In the genomic region with DNA sequence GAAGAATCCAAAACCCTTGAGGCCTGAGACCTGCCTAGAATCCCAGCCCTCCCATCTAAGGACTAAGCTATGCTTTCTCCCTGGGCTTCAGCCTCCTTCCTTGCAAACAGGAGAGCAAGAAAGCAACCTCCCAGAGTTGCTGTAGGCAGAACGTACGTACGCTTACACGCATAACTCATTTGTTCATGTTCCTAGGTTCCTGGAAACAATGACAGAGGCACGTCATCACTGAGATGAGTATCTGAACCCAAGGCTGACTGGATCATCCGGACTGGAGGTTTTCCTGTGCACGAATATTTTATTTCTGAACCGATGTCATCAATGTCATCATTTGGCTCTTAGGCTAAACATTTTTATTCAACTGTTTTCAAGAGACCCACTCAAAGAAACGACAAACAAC, we compare ENCODE assay signal across 10 mouse cellular contexts. TPM values are rescaled to one million over a fixed set of nuclear protein-coding genes. Genes with fewer than 3 reads are reported as not detected.
A peak's percentile ranks its signal among the peaks of the same experiment; 100 is the strongest.
DNase-seq lines count a peak whose midpoint lies in the region; ATAC-seq and TF ChIP-seq lines count a peak whose summit lies in the region.
"Had no signal": no experiment of that assay in that cellular context is flagged by ENCODE, and none has a peak within 500 bp of the region (broad histone marks: within the 10 kb centered on the region; RNA-seq: fewer than 3 reads in every experiment).

No protein-coding gene starts in this region.

- no peaks in the 10 kb centered on the region for H3K27me3 ChIP-seq in heart, embryonic 12.5 days (replicated peaks)
- H3K27me3 ChIP-seq in midbrain, embryonic 14.5 days (ENCODE audit: control insufficient read depth, insufficient read depth, low read length): no peaks in the 10 kb centered on the region
- peaks cover 11% of the 10 kb centered on the region for H3K27me3 ChIP-seq in midbrain, embryonic 10.5 days (ENCODE audit: low read depth, poor library complexity, severe bottlenecking)
- H3K27me3 ChIP-seq in forebrain, postnatal 0 days (ENCODE audit: insufficient read depth, low read length): no peaks in the 10 kb centered on the region
- H3K27me3 ChIP-seq in limb, embryonic 10.5 days (ENCODE audit: low read depth, poor library complexity, severe bottlenecking): no peaks in the 10 kb centered on the region

- no peak for ATAC-seq in heart, embryonic 12.5 days (ENCODE audit: insufficient number of reproducible peaks, low FRiP score)
- no peak for ATAC-seq in midbrain, embryonic 14.5 days (ENCODE audit: low FRiP score, low TSS enrichment)
- ATAC-seq in forebrain, postnatal 0 days: no peak

- intact Hi-C loops in heart, postnatal 36 days (cut with DNase I): no loop called here

- DNase-seq in heart, postnatal 36 days: no peak
- DNase-seq in midbrain, embryonic 14.5 days: no peak
- DNase-seq in midbrain, embryonic 10.5 days (ENCODE audit: low spot score): no peak
- DNase-seq in forebrain, postnatal 0 days: no peak
- no peak for DNase-seq in limb, embryonic 10.5 days (ENCODE audit: low spot score)
- DNase-seq in kidney, adult 11 months: no peak
- DNase-seq: lung, adult 18-20 months; right cerebral cortex, postnatal 4 days; thymus, adult 18-20 months had no signal

- no peak overlapping the region for H3K27ac ChIP-seq in heart, embryonic 12.5 days (ENCODE audit: poor library complexity, severe bottlenecking)
- H3K27ac ChIP-seq in midbrain, embryonic 14.5 days (replicated peaks; ENCODE audit: low read depth, low read length): no peak overlapping the region
- no peak overlapping the region for H3K27ac ChIP-seq in midbrain, embryonic 10.5 days (replicated peaks)
- H3K27ac ChIP-seq in forebrain, postnatal 0 days (ENCODE audit: low read depth, low read length): no peak overlapping the region
- no peak overlapping the region for H3K27ac ChIP-seq in limb, embryonic 10.5 days

- H3K4me2 ChIP-seq in heart, embryonic 12.5 days: peak overlapping the region; percentile 78
- H3K4me2 ChIP-seq in midbrain, embryonic 14.5 days (ENCODE audit: low read length): peak overlapping the region; percentile 16; the same call in 1 of the 2 replicates
- peak overlapping the region; percentile 20 for H3K4me2 ChIP-seq in forebrain, postnatal 0 days (ENCODE audit: low read depth)

- 0 out of 2 replicates have a peak overlapping the region, but pooled peaks have one; percentile 16 for H3K4me3 ChIP-seq in heart, embryonic 12.5 days
- H3K4me3 ChIP-seq in midbrain, embryonic 14.5 days (replicated peaks; ENCODE audit: low read depth, low read length): no peak overlapping the region
- H3K4me3 ChIP-seq in midbrain, embryonic 10.5 days: no peak overlapping the region
- no peak overlapping the region for H3K4me3 ChIP-seq in forebrain, postnatal 0 days (ENCODE audit: low read depth, low read length)
- H3K4me3 ChIP-seq in limb, embryonic 10.5 days: no peak overlapping the region

- no peak overlapping the region; the same call in 1 of the 2 replicates for H3K9ac ChIP-seq in heart, embryonic 12.5 days
- H3K9ac ChIP-seq in midbrain, embryonic 14.5 days (replicated peaks; ENCODE audit: low read length): no peak overlapping the region
- H3K9ac ChIP-seq in forebrain, postnatal 0 days: peak overlapping the region; percentile 22; the same call in 1 of the 2 replicates

- TF ChIP-seq CTCF in forebrain, postnatal 0 days (IDR thresholded peaks at IDR 0.05; ENCODE audit: low read depth): no peak

- WGBS in heart, embryonic 12.5 days: 75% methylated on average over 9 of the region's 9 CpGs
- WGBS in midbrain, embryonic 14.5 days: 87% methylated on average over 9 of the region's 9 CpGs
- WGBS in midbrain, embryonic 10.5 days: 91% methylated on average over 9 of the region's 9 CpGs
- 71% methylated on average over 9 of the region's 9 CpGs for WGBS in forebrain, postnatal 0 days
- WGBS in limb, embryonic 10.5 days: 93% methylated on average over 9 of the region's 9 CpGs

- H3K4me1 ChIP-seq in heart, embryonic 12.5 days (replicated peaks): peaks cover 49% of the 10 kb centered on the region
- H3K4me1 ChIP-seq in midbrain, embryonic 14.5 days (ENCODE audit: control insufficient read depth, insufficient read depth, low read length): peaks cover 29% of the 10 kb centered on the region
- H3K4me1 ChIP-seq in midbrain, embryonic 10.5 days: peaks cover 61% of the 10 kb centered on the region
- peaks cover 17% of the 10 kb centered on the region for H3K4me1 ChIP-seq in forebrain, postnatal 0 days (ENCODE audit: insufficient read depth)
- H3K4me1 ChIP-seq in limb, embryonic 10.5 days: peaks cover 31% of the 10 kb centered on the region

- H3K36me3 ChIP-seq in heart, embryonic 12.5 days: no peaks in the 10 kb centered on the region
- no peaks in the 10 kb centered on the region for H3K36me3 ChIP-seq in midbrain, embryonic 14.5 days (ENCODE audit: control insufficient read depth, insufficient read depth, low read length)
- H3K36me3 ChIP-seq in midbrain, embryonic 10.5 days: no peaks in the 10 kb centered on the region
- H3K36me3 ChIP-seq in forebrain, postnatal 0 days (ENCODE audit: insufficient read depth): no peaks in the 10 kb centered on the region
- peaks cover 9% of the 10 kb centered on the region; the same call in 1 of the 2 replicates for H3K36me3 ChIP-seq in limb, embryonic 10.5 days

- no peaks in the 10 kb centered on the region for H3K9me3 ChIP-seq in heart, embryonic 12.5 days (replicated peaks)
- no peaks in the 10 kb centered on the region for H3K9me3 ChIP-seq in midbrain, embryonic 14.5 days (ENCODE audit: control insufficient read depth, low read length)
- H3K9me3 ChIP-seq in midbrain, embryonic 10.5 days (replicated peaks): no peaks in the 10 kb centered on the region
- no peaks in the 10 kb centered on the region for H3K9me3 ChIP-seq in forebrain, postnatal 0 days (ENCODE audit: low read length)
- H3K9me3 ChIP-seq in limb, embryonic 10.5 days (replicated peaks): no peaks in the 10 kb centered on the region

RNA-seq across cellular contexts. Expression of a gene that starts 2.4 kb away (rescaled TPM):
- polyA plus RNA-seq in heart, embryonic 12.5 days (2016; fragmentation: Nextera tagmentation; extraction: Ambion mirVana): 180 and 181 TPM in 2 replicates
- 1,000 to 10,000 TPM in 1 of 2 experiments, 100 to 1,000 TPM in 1; 980 to 1,055 TPM for total RNA-seq in heart, postnatal 36 days (2021)
- polyA plus RNA-seq in midbrain, embryonic 14.5 days (2014; fragmentation: Nextera tagmentation; extraction: Ambion mirVana): 72.6 and 89.3 TPM in 2 replicates
- 59.0 and 60.2 TPM in 2 replicates for polyA plus RNA-seq in midbrain, embryonic 10.5 days (2016; fragmentation: Nextera tagmentation; extraction: Ambion mirVana)
- 86.1 and 88.2 TPM in 2 replicates for total RNA-seq in forebrain, postnatal 0 days (2014; rRNA removed)
- 85.4 and 101 TPM in 2 replicates for polyA plus RNA-seq in forebrain, postnatal 0 days (2015; fragmentation: Nextera tagmentation; extraction: Ambion mirVana)
- polyA plus RNA-seq in limb, embryonic 10.5 days (2016; fragmentation: Nextera tagmentation; extraction: Ambion mirVana): 53.9 and 64.8 TPM in 2 replicates

Comparison
In these comparisons a context has a peak if more than half of its experiments do, and no peak if none do; other contexts are left out.
1. H3K4me2 ChIP-seq: peak in every context shown above with its lines; median percentile 78 in heart, embryonic 12.5 days; 20 in forebrain, postnatal 0 days; 16 in midbrain, embryonic 14.5 days.